Mouse (Mus musculus): ENCODE results near the gene Crhbp.

Crhbp gene

DNA sequence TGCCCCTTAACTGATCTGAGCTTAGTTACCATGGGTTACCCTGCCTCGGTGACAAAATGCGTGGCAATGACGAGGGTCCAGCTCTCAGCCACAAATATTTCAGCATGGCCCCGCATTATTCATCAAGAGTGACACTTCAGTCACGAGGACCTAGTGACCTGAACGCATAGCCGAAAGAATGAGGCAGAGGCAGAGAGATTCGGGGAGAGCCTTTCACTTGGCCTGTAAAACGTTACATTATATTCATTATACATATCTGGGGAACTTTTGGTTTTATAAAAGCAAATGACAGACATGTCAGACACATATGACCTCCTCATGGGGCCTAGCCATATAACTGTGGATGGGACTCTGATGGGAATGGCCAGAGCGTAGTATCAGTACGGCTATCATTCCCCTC lies at the start of gene Crhbp:
Crhbp (minus strand) TSS at position 101 of the 400 bp plus-strand sequence.
- no peak for TF ChIP-seq GATA4 (IDR thresholded peaks at IDR 0.05; ENCODE audit: insufficient replicate concordance, low read length)

DNA sequence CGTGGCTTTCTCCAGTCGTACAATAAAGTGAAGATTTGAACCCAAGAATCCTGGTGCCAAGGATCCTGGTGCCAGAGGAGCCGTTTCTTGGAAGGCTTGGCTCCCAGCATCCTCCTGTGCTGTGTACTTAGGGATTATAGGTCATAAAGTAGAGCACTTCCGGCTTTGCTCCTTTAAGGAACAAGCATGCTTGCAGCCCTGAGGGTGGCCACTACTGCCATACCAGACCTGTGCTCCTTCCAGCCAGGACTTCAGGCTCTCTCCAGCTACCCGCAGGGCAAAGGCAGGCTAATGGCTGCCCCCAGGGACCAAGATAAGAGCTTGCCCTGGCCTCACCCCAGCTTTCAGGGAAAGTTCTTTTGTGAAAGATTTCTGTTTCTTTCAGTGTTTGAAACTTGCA lies 48.6 kb upstream of the Crhbp start:
- TF ChIP-seq GATA4 (IDR thresholded peaks at IDR 0.05; ENCODE audit: insufficient replicate concordance, low read length), result no peak

DNA sequence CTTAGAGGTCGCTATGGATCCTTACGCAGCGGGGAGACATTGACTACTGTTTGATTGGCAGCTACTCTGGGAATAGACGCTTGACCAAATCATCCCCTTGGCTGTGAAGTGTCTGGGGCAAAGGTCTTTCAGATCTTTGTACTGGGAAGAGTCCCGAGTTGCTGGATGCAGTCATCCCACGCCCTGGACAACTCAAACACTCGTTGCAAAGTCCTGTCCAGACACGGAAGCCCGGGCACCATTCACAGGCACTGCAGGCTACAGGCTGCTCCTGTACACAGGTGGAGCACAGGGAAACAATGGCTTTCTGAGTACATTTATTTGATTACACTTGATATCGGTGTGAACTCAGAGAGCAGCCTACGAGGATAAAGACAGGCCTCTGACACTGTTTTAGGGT lies 46.6 kb upstream of the Crhbp start:
- no peak for TF ChIP-seq GATA4 (IDR thresholded peaks at IDR 0.05; ENCODE audit: insufficient replicate concordance, low read length)

DNA sequence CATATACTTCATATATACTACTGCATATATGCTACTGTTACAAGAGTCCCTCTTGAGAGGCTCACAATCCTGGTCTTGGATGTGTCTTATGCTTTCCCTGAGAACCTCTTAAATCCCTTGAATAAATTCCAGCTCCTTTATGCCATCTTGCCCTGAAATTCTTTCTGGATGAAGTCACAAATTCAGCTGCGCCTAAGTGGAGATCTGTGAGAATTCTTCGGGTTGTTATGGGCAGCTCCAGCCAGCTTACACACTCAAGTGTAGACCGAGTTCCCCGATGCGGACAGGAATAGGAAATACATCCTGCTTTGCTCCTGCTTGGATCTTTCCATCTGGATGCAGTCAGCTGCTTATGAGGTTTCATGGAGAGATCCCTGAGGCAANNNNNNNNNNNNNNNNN lies 39.9 kb upstream of the Crhbp start:
- no peak for TF ChIP-seq GATA4 (IDR thresholded peaks at IDR 0.05; ENCODE audit: insufficient replicate concordance, low read length)

DNA sequence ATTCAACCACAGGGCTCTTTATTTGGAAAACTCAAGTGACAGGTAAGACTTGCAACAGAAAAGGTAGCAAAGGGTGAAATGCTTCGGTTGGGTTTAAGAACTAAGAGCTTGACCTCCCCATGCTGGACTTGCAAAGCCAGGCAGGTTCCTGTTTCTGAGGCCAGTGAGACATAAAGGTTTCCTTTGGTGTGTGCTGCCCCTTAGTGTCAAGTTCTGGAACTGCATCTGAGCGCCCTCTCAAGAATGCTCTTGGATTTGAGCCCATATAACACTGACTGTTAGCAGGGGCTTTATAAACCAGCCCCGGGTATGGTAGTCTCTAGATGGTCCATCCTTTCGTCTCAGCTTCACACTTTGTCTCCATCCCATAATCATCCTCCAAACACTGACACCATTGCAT lies 36.7 kb upstream of the Crhbp start:
- TF ChIP-seq GATA4 (IDR thresholded peaks at IDR 0.05; ENCODE audit: insufficient replicate concordance, low read length), result no peak

DNA sequence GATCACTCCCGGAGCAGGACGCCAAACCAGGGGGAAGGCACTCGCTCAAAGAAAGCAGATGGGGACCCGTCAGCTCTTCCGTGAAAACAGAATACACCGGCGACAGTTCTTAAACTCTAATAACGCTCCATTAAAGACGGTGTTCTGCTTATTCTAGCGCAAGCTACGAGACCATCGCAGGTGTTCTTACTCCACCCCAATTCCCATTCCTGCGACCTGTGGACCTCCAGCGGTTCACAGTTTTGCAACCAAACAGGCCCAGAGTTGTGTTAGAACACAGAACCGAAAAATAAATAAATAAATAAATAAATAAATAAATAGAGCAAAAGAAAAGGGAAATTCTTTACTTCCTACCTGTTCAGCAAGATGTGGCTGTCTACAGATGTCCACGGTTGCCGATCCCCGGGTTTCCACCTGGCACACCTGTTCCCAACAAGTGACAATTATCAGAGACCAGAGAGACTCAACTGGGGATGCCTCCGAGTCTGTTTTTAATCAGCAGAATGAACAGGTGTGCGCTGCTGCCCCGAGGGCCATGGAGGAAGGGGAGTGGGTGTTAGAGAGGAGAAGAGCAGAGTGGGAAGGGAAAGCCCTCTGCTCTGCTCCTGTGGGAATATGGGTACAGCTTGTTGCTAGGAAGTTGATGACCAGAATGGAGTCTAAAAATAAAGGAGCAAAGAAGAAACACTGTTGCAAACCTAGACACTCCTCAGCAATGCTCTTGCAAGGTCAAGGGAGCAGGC lies 34.1 kb upstream of the Crhbp start, which contains the start of gene S100z:
S100z (minus strand) TSS at position 51 of the 743 bp plus-strand sequence.
- TF ChIP-seq GATA4 (IDR thresholded peaks at IDR 0.05; ENCODE audit: insufficient replicate concordance, low read length), result no peak

DNA sequence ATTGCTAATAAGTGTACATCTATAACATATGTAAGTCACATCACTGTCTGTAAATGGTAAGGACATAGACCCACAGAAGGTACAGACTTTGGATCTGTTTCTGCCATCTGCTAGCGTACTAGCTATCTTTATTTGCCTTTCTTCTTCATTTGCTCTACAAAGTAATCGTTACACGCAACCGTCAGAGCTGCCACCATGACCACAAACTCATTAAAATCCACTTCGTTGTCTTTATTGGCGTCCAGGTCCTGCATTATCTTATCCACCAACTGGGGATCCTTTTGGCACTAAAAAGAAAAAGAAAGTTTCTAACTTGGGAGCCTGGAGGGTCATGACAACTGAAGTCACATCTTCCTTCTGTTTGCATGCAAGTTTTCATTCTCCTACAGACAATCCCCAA lies 32.4 kb upstream of the Crhbp start:
- no peak for TF ChIP-seq GATA4 (IDR thresholded peaks at IDR 0.05; ENCODE audit: insufficient replicate concordance, low read length)

DNA sequence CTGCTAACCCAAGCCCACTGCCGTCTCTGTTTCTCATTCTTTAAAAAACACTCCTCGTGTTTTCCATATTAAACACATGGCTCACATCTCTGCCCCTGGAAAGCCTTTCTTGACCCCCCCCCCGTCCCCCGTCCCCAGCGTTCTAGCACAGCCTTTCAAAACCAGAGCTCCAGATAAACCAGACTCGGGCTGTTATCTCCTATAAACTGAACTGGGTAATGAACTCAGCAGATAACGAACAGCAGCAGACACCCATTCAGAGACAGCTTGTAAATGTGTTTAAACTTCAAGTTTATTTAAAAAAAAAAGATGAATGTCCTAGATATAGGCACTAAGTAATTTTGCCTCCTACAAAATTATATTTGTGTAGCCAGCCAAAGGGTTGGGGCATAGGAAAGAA lies 30.4 kb upstream of the Crhbp start:
- no peak for TF ChIP-seq GATA4 (IDR thresholded peaks at IDR 0.05; ENCODE audit: insufficient replicate concordance, low read length)

DNA sequence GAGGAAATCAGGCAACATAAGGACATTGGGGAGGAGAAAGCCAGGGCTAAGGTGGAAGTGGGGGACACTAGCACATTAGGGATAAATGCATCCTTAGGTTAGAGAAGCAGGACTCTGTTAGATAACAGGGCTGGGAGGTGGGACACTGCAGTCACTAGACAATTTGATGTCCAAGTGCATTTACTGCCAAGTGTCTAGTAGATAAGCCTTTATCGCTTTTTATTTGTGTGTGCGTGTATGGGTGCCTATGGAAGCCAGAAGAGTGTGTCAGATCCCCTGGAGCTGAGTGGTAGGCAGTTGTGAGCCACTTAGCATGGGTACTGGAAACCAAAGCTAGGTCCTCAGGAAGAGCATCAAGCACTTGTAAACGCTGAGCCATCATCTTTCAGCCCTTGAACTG lies 29.6 kb upstream of the Crhbp start:
- no peak for TF ChIP-seq GATA4 (IDR thresholded peaks at IDR 0.05; ENCODE audit: insufficient replicate concordance, low read length)

DNA sequence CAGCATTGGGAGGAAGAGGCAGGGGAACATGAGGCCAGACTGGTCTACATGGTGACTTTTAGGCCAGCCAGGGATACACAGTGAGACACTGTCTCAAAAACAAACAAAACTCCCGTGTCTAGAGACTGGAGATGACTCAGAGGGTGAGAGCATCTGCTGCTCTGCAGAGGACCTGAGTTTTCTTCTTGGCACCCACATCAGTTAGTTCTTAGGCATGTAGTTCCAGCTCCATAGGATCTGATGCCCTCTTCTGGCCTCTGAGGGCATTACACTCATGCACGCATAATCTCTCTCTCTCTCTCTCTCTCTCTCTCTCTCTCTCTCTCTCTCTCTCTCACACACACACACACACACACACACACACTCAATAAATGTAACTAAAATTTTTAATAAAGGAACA lies 26.2 kb upstream of the Crhbp start:
- TF ChIP-seq GATA4 (IDR thresholded peaks at IDR 0.05; ENCODE audit: insufficient replicate concordance, low read length), result no peak

DNA sequence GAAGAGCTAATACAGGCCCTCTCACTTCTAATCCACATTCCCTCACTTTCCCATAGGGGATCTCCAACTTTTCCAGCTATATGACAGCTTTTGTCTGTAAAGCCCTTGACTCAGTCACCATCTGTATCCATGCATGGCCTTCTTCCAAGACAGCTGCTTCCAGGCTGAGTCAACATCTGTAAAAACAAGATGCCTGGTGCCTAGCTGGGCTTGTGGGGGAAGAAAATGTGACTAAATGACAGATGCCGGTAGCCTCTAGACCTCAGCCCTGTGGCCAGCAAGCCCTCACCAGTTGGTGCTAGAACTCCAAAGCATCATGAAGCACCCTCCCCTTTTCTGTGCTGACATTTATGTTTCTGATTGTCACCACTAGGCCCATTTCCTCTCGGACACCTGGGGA lies 6.8 kb upstream of the Crhbp start:
- no peak for TF ChIP-seq GATA4 (IDR thresholded peaks at IDR 0.05; ENCODE audit: insufficient replicate concordance, low read length)

DNA sequence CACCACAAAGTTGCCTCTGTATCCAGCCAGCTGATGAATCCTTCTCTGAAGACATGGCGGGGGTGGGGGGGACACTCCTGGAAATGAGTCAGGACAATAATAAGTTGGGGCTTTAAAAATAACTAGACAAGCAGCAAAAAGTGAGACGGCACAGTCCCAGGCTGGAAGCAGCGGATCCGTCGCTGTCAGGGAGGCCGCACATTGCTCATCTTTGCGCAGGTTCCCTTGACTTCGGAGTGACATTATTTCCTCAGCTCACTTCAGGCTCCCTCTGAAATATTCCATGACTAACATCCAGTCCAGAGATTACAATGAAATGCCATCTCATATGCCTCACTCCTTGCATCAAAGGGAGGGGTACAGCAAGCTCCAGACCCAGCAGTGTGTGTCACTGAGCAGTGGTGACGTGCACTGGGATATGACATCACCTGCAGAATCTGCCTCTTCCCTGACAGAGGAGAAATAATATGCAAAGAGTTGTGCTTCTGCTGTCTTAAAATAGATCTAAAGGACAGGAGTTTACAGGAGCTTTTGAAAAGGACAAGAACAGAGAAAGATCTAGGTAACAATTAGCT lies 6.0 kb upstream of the Crhbp start:
- TF ChIP-seq GATA4 (IDR thresholded peaks at IDR 0.05; ENCODE audit: insufficient replicate concordance, low read length), result no peak

DNA sequence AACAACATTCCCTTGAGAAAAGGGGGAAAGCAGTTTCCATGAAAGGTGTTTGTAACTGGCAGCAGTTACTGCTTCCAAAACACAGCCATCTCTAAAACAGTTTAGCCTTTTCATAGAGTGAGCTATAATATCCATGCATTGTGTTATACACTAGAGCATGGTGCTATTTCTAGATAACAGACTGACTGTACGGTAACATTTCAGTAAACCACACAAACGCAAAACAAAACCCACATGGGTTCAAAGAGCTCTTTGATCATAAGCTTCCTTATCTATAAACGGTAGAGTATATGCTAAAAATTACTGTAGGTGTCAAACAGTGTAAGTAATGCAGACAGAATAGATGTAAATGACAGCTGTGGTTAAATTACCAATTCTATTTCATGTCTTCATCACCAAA lies 5.0 kb upstream of the Crhbp start:
- TF ChIP-seq GATA4 (IDR thresholded peaks at IDR 0.05; ENCODE audit: insufficient replicate concordance, low read length), result no peak

DNA sequence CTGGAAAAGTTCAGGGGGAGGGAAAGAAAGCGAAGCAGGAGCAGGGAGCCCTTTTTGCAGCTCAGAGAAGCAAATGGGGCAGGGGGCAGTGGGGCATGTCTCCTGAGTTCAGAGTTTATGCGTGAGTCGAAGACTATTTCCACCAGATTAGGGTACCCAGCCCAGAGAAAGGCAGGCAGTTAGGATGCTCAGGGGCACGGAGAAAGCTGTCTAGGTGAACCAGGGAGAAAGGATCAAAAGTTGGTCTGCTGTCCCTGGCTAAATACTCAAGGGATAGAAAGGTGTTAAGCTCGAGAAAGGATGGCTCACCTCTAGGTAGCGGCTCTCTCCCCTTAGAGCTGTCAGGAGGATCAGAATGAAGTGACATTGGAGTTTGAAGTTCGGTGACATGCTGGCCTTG lies 433 bp downstream of the Crhbp start:
- no peak for TF ChIP-seq GATA4 (IDR thresholded peaks at IDR 0.05; ENCODE audit: insufficient replicate concordance, low read length)

DNA sequence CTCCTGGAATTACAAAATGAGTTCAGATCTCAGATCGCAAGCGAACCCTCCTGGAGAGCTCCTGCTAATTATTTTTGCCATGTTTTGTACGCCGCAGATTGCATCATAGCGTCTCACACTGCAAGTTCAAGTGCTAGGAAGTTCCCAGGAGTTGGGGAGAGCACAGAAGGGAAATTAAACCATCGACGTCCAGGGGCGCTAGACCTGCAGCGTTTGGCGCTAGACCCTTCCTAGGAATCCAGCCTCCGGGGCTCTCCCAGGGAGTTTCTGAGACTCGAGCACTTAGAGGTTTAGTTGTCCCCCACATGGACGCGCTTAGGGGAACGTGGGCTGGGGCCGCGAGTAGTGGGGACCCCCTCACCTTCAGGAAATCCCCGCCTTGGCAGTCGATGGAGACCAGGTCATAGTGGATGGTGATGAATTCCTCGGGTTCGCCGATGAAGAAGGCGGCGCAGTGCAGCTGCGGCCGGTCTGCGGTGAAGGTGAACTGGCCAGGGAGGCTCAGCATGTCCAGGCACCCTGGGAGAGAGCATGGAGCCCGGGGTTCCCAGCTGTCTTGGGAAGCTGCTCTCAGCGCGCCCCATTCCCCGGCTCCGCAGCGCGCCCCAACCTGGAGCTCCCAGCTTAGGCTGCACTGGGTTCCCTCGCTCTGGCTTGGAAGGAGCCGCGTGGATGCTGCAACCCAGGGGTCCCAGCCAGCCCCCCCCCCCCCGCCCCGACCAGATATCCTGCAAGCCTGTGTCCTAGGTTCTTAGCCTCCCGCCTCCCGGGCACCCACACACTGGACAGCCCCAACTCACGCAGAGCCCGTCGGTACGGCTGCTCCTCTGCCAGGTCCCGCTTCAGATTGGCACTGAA lies 1.1 kb downstream of the Crhbp start:
- no peak for TF ChIP-seq GATA4 (IDR thresholded peaks at IDR 0.05; ENCODE audit: insufficient replicate concordance, low read length)

DNA sequence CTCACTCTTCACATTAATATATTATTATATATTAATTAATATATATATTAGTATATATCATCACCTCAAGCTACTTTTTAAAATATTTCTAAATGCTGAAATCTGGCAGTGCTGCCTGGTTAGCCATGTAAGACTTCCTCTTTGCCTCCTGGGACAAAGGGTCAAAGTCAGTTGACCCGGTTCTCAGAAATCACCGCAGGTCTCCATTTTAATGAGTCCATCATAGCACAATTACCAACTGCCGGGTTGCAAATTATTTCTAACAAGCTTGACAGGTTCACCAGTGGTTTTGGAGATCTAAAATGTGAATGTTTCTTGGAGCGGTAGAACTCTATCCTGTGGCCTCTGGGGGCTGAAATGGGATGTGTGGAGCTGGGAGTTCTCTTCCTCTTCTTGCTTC lies 1.8 kb downstream of the Crhbp start:
- no peak for TF ChIP-seq GATA4 (IDR thresholded peaks at IDR 0.05; ENCODE audit: insufficient replicate concordance, low read length)
